Mouse (Mus musculus): ENCODE measurements at regions not wholly inside any gene's neighbourhood (a gene's known extent, or its start where the extent isn't known, plus 50 kb on each side); places are given as distances from the start of the nearest gene placed in this dataset.

- no peak for DNase-seq (ENCODE audit: low spot score in 2 of 2)
These were observed 193.8 kb downstream of the Rassf9 start for GRCm38 (mm10) chr10:102705848-102706247.

- DNase-seq (ENCODE audit: low spot score in 2 of 2) = no peak
These were observed 182.8 kb downstream of the Rassf9 start for GRCm38 (mm10) chr10:102694810-102695209.

- no peak for DNase-seq (ENCODE audit: low spot score in 2 of 2)
These were observed 177.9 kb downstream of the Rassf9 start for GRCm38 (mm10) chr10:102689966-102690365.

GRCm38 (mm10) chr10:102686667-102687397 lies 174.8 kb downstream of the Rassf9 start:
- DNase-seq (ENCODE audit: low spot score in 2 of 2) = no peak

- no peak for DNase-seq (ENCODE audit: low spot score in 2 of 2)
These were observed 173.9 kb downstream of the Rassf9 start for GRCm38 (mm10) chr10:102685833-102686434.

DNA sequence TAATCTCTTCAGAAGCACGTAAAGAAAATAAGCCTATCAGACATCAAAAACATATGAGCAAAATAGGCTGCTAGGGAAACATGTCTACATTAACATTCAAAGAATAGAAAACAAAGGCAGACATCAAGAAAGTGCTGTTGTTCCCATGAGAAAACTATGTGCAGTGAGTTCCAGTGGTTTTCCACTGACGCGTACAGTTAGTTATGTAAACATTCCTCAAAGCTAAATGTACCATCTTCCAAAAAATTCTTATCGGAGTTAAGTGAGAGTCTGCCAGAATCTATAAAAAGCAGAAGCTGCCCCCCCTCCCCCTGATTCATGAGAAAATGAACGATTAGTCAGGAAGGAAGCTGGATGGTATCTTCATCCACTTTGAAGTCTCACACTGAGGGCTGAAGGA lies 155.3 kb downstream of the Rassf9 start:
- DNase-seq (ENCODE audit: low spot score in 2 of 2) = no peak

- no peak for DNase-seq (ENCODE audit: low spot score in 2 of 2)
These were observed 147.7 kb downstream of the Rassf9 start for GRCm38 (mm10) chr10:102659683-102660082.

GRCm38 (mm10) chr10:102636507-102636906 lies 124.5 kb downstream of the Rassf9 start:
- no peak for DNase-seq (ENCODE audit: low spot score in 2 of 2)

DNA sequence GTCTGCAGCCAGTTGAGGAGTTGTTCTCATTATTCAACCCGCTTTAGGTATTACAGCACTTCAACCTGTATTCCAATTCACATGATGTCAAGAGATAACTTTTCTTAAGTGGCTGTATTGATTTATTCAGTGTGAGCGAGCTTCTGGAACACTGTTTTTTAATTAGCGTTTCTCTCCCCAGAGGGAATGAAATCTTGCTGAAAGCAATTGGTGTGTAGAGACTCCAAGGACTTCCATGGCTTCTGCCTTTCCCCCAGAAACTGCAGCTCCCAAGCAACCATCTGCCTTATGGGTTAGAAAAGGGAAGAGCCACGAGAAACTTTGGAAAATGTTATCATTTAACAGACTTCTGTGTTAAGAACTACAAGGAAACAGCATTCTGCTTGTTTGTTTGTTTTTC lies 121.4 kb downstream of the Rassf9 start:
- no peak for DNase-seq (ENCODE audit: low spot score in 2 of 2)

DNA sequence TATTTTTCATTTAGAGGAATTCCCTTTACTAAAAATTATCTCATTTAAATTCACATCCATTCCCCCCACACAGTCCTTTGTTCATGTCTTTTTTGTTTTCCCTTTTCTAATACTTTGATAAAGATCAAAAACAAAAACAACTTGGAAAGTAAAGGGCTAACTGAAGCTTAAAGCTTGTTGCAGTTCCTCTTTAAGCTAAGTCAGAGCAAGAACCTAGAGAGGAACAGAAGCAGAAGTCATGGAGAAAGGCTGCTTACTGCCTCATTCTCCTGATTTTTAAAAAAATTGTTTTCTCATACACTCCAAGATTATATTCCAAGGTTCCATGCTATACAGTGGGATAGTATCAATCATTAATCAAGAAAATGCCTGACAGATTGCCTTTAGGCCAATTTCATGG lies 116.6 kb downstream of the Rassf9 start:
- no peak for DNase-seq (ENCODE audit: low spot score in 2 of 2)

DNA sequence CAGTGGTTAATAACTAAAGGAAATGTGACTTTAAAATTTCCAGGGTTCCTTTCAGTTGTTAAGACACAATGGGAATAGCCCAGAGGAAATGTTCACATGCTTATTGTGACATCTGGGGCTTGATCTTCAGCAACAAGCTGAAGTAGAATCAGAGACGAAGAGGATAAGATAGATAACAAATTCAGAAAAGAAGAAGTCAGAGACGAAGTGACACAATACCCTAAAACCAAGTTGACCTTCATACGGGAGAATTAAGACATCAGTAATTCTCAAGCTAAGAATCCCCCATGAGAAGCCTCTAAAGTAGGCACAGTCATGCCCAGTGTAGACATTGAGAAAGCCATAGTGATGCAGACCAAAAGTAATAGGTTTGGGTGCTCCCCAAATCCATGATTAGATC lies 111.9 kb downstream of the Rassf9 start:
- DNase-seq (ENCODE audit: low spot score in 2 of 2) = no peak

DNA sequence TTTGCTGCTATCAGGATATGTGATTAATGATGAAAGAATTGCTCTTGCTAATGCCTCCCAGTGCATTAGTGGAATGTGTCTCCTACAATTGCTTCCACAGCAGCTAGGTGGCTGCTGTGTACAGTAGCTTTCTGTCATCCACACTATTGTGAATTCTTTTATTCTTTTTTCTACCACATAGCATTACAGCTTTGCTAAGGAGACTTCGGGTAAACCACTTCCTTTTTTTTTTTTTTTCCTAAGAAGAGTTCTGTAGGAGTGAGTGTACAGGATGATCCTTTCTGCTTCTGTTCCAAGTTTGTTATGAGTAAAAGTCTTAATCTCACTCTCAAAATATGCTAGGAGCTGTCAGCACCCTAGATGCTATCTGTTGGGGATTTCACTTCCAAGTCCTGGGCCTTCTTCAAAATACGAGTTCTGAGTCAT lies 110.6 kb downstream of the Rassf9 start:
- peak in 1 of 2 experiments; percentile 3 for DNase-seq (ENCODE audit: low spot score in 2 of 2)

GRCm38 (mm10) chr10:102618711-102619110 lies 106.7 kb downstream of the Rassf9 start:
- DNase-seq (ENCODE audit: low spot score in 2 of 2) = no peak

- DNase-seq (ENCODE audit: low spot score in 2 of 2) = no peak
These were observed 104.1 kb downstream of the Rassf9 start for GRCm38 (mm10) chr10:102615962-102616595.
